Mouse (Mus musculus): Measurements from ENCODE around the gene Ttll11. TPM values are rescaled to one million over a fixed set of nuclear protein-coding genes. Genes with fewer than 3 reads are reported as not detected.

Ttll11 gene
- polyA plus RNA-seq, 1 experiment, result 0.46 TPM

GRCm38 (mm10) chr2:35783368-35783767, 196.3 kb downstream of the Ttll11 start:
- no peak for TF ChIP-seq CTCF (IDR thresholded peaks at IDR 0.05; ENCODE audit: borderline replicate concordance, control insufficient read depth, extremely low read depth, insufficient read depth, low read length, poor library complexity)
- no peak for TF ChIP-seq POLR2A (IDR thresholded peaks at IDR 0.05; ENCODE audit: control insufficient read depth, extremely low read depth, insufficient read depth, low read length, poor library complexity)
- no peaks in the 10 kb centered on the region for H3K36me3 ChIP-seq (ENCODE audit: control insufficient read depth, insufficient read depth, low read length)
- H3K27me3 ChIP-seq (ENCODE audit: control insufficient read depth, insufficient read depth, low read length), result no peaks in the 10 kb centered on the region
- no peak for DNase-seq
- no peaks in the 10 kb centered on the region for H3K4me1 ChIP-seq (replicated peaks; ENCODE audit: control insufficient read depth, insufficient read depth, low read length)
- WGBS, result 71% methylated on average over 10 of the region's 10 CpGs
- H3K4me3 ChIP-seq (ENCODE audit: control insufficient read depth, insufficient read depth, low read length), result no peak overlapping the region
- no peak overlapping the region for H3K27ac ChIP-seq (ENCODE audit: control insufficient read depth, insufficient read depth, low read length)

GRCm38 (mm10) chr2:35779266-35779665, 200.4 kb downstream of the Ttll11 start:
- DNase-seq, result no peak
- no peak overlapping the region for H3K4me3 ChIP-seq (ENCODE audit: control insufficient read depth, insufficient read depth, low read length)
- TF ChIP-seq CTCF (IDR thresholded peaks at IDR 0.05; ENCODE audit: borderline replicate concordance, control insufficient read depth, extremely low read depth, insufficient read depth, low read length, poor library complexity), result no peak
- no peak for TF ChIP-seq POLR2A (IDR thresholded peaks at IDR 0.05; ENCODE audit: control insufficient read depth, extremely low read depth, insufficient read depth, low read length, poor library complexity)
- 98% methylated on average over 5 of the region's 5 CpGs for WGBS
- no peaks in the 10 kb centered on the region for H3K27me3 ChIP-seq (ENCODE audit: control insufficient read depth, insufficient read depth, low read length)
- H3K4me1 ChIP-seq (replicated peaks; ENCODE audit: control insufficient read depth, insufficient read depth, low read length), result no peaks in the 10 kb centered on the region
- H3K36me3 ChIP-seq (ENCODE audit: control insufficient read depth, insufficient read depth, low read length), result no peaks in the 10 kb centered on the region
- H3K27ac ChIP-seq (ENCODE audit: control insufficient read depth, insufficient read depth, low read length), result no peak overlapping the region

GRCm38 (mm10) chr2:35776935-35777334, 202.8 kb downstream of the Ttll11 start:
- no peaks in the 10 kb centered on the region for H3K27me3 ChIP-seq (ENCODE audit: control insufficient read depth, insufficient read depth, low read length)
- WGBS, result 95% methylated on average over 9 of the region's 9 CpGs
- no peak for TF ChIP-seq POLR2A (IDR thresholded peaks at IDR 0.05; ENCODE audit: control insufficient read depth, extremely low read depth, insufficient read depth, low read length, poor library complexity)
- TF ChIP-seq CTCF (IDR thresholded peaks at IDR 0.05; ENCODE audit: borderline replicate concordance, control insufficient read depth, extremely low read depth, insufficient read depth, low read length, poor library complexity), result no peak
- 0 out of 2 replicates have a peak, but pooled peaks cover under 1% of the 10 kb centered on the region for H3K4me1 ChIP-seq (replicated peaks; ENCODE audit: control insufficient read depth, insufficient read depth, low read length)
- no peak overlapping the region for H3K27ac ChIP-seq (ENCODE audit: control insufficient read depth, insufficient read depth, low read length)
- DNase-seq, result no peak
- no peak overlapping the region for H3K4me3 ChIP-seq (ENCODE audit: control insufficient read depth, insufficient read depth, low read length)
- H3K36me3 ChIP-seq (ENCODE audit: control insufficient read depth, insufficient read depth, low read length), result no peaks in the 10 kb centered on the region

- H3K4me3 ChIP-seq (ENCODE audit: control insufficient read depth, insufficient read depth, low read length), result no peak overlapping the region
- no peak overlapping the region for H3K27ac ChIP-seq (ENCODE audit: control insufficient read depth, insufficient read depth, low read length)
- 0 out of 2 replicates have a peak, but pooled peaks cover 3% of the 10 kb centered on the region for H3K4me1 ChIP-seq (replicated peaks; ENCODE audit: control insufficient read depth, insufficient read depth, low read length)
- H3K36me3 ChIP-seq (ENCODE audit: control insufficient read depth, insufficient read depth, low read length), result no peaks in the 10 kb centered on the region
- TF ChIP-seq POLR2A (IDR thresholded peaks at IDR 0.05; ENCODE audit: control insufficient read depth, extremely low read depth, insufficient read depth, low read length, poor library complexity) (no peak), CTCF (IDR thresholded peaks at IDR 0.05; ENCODE audit: borderline replicate concordance, control insufficient read depth, extremely low read depth, insufficient read depth, low read length, poor library complexity) (no peak)
- 93% methylated on average over 5 of the region's 5 CpGs for WGBS
- no peaks in the 10 kb centered on the region for H3K27me3 ChIP-seq (ENCODE audit: control insufficient read depth, insufficient read depth, low read length)
- DNase-seq, result no peak
These were observed 204.1 kb downstream of the Ttll11 start for GRCm38 (mm10) chr2:35775651-35776055.

- WGBS, result 97% methylated on average over 2 of the region's 2 CpGs
- Histone ChIP-seq H3K27me3 (ENCODE audit: control insufficient read depth, insufficient read depth, low read length) (no peaks in the 10 kb centered on the region), H3K4me3 (ENCODE audit: control insufficient read depth, insufficient read depth, low read length) (no peak overlapping the region), H3K36me3 (ENCODE audit: control insufficient read depth, insufficient read depth, low read length) (no peaks in the 10 kb centered on the region), H3K27ac (ENCODE audit: control insufficient read depth, insufficient read depth, low read length) (no peak overlapping the region), H3K4me1 (replicated peaks; ENCODE audit: control insufficient read depth, insufficient read depth, low read length) (peaks cover 14% of the 10 kb centered on the region)
- DNase-seq, result no peak
- TF ChIP-seq CTCF (IDR thresholded peaks at IDR 0.05; ENCODE audit: borderline replicate concordance, control insufficient read depth, extremely low read depth, insufficient read depth, low read length, poor library complexity) (no peak), POLR2A (IDR thresholded peaks at IDR 0.05; ENCODE audit: control insufficient read depth, extremely low read depth, insufficient read depth, low read length, poor library complexity) (no peak)
These were observed 209.2 kb downstream of the Ttll11 start for GRCm38 (mm10) chr2:35770541-35770940.

- no peak for TF ChIP-seq CTCF (IDR thresholded peaks at IDR 0.05; ENCODE audit: borderline replicate concordance, control insufficient read depth, extremely low read depth, insufficient read depth, low read length, poor library complexity)
- Histone ChIP-seq H3K27me3 (ENCODE audit: control insufficient read depth, insufficient read depth, low read length) (no peaks in the 10 kb centered on the region), H3K27ac (ENCODE audit: control insufficient read depth, insufficient read depth, low read length) (no peak overlapping the region), H3K36me3 (ENCODE audit: control insufficient read depth, insufficient read depth, low read length) (no peaks in the 10 kb centered on the region), H3K4me3 (ENCODE audit: control insufficient read depth, insufficient read depth, low read length) (no peak overlapping the region), H3K4me1 (replicated peaks; ENCODE audit: control insufficient read depth, insufficient read depth, low read length) (peaks cover 20% of the 10 kb centered on the region)
- 96% methylated on average over 12 of the region's 12 CpGs for WGBS
- no peak for DNase-seq
These were observed 210.3 kb downstream of the Ttll11 start for GRCm38 (mm10) chr2:35769398-35769797.

GRCm38 (mm10) chr2:35768538-35769238, 211.0 kb downstream of the Ttll11 start:
- TF ChIP-seq POLR2A (IDR thresholded peaks at IDR 0.05; ENCODE audit: control insufficient read depth, extremely low read depth, insufficient read depth, low read length, poor library complexity) (no peak), CTCF (IDR thresholded peaks at IDR 0.05; ENCODE audit: borderline replicate concordance, control insufficient read depth, extremely low read depth, insufficient read depth, low read length, poor library complexity) (no peak)
- no peak for DNase-seq
- Histone ChIP-seq H3K4me1 (replicated peaks; ENCODE audit: control insufficient read depth, insufficient read depth, low read length) (peaks cover 21% of the 10 kb centered on the region), H3K36me3 (ENCODE audit: control insufficient read depth, insufficient read depth, low read length) (no peaks in the 10 kb centered on the region), H3K27me3 (ENCODE audit: control insufficient read depth, insufficient read depth, low read length) (no peaks in the 10 kb centered on the region), H3K4me3 (ENCODE audit: control insufficient read depth, insufficient read depth, low read length) (no peak overlapping the region), H3K27ac (ENCODE audit: control insufficient read depth, insufficient read depth, low read length) (no peak overlapping the region)
- WGBS, result 32% methylated on average over 4 of the region's 4 CpGs
